Mouse (Mus musculus) thymus, adult 18-20 months (tissue): ENCODE results near the gene ccdc198.

Source experiments
- DNase-seq, 2 experiments: peaks; one replicate each; pipeline ENCODE4 v3.0.0; 2022; ENCODE audit warnings: mixed read lengths in 2 of 2

The ccdc198 gene

GRCm38 (mm10) chr14:49197031-49197527 is 48.2 kb downstream of the ccdc198 start:
- no peak for DNase-seq

DNA sequence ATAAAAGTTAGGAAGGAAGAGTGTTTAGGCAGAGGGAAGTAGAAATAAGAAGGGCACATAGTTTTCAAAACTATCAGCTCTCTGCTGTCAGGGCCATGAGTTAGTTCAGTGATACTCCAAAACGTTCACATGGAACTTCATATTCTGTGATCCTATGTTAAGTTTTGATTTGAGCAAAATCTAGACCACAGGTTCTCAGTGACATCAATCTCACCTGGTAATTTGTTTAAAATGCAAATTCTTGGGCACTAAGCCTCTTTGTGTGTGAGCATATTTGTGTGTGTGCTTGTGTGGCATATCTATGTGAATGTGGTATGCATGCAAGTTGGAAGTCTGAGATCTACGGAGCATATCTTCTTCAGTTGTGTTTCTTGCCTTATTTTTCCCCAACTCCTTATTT is 59.0 kb downstream of the ccdc198 start:
- DNase-seq: no peak

DNA sequence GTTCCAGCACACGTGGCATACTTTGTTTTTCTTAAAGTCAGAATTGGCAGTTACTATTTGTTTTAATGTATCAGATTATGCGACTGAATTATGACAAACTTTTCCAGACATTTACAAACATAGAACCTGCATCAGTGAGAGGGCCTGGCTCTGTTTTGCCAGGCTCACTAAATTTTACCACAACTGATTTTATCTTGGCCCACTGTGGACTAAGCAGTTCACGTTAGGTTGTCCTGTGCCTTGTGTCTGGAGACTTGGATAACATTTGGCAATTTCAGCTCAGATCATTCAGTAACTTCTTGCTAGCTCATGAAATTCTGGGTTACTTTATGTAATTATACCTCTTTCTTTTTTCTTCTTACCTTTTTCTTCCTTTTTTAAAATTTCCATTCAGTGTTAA is 65.5 kb downstream of the ccdc198 start:
- DNase-seq: no peak

DNA sequence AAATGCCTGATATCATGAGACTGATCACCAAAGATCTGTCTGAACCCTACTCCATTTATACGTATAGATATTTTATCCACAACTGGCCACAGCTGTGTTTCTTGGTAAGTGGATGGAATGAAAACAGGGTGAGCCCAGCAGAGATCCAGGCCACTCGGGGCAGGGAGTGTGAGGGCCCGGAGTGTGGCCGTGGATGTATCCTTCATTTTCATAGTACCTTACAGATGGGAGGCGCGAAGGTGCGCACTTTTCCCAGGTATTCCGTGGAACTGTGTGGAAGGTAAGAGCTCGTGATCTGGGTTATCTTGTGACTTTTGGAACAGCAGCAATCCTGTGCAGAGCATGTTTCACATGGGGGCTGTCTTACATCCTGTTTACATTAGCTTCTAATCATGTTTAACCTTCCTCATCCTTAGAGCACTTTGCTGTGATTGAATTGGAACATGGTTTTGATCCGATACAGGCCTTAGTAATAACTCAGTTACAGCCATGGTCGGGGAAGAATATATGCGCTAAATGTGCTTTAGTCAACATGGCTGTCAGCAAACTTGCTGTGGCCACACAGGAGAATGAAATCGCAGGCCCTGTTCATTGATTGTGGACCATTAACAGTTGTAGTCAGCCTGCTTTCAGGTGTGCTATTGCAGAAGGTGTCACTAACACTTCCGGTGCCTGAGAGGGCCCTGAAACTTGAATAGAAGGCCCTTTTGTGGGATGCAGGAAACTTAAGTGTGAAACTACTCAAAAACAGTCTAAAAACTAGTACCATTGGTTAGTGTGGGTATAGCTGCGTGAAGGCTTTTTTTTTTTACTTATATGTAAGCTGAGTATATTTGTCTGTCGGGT is 71.8 kb downstream of the ccdc198 start:
- DNase-seq: no peak

- DNase-seq: peak; percentile 45 to 50
These were observed 72.7 kb downstream of the ccdc198 start for GRCm38 (mm10) chr14:49172582-49172988.

DNA sequence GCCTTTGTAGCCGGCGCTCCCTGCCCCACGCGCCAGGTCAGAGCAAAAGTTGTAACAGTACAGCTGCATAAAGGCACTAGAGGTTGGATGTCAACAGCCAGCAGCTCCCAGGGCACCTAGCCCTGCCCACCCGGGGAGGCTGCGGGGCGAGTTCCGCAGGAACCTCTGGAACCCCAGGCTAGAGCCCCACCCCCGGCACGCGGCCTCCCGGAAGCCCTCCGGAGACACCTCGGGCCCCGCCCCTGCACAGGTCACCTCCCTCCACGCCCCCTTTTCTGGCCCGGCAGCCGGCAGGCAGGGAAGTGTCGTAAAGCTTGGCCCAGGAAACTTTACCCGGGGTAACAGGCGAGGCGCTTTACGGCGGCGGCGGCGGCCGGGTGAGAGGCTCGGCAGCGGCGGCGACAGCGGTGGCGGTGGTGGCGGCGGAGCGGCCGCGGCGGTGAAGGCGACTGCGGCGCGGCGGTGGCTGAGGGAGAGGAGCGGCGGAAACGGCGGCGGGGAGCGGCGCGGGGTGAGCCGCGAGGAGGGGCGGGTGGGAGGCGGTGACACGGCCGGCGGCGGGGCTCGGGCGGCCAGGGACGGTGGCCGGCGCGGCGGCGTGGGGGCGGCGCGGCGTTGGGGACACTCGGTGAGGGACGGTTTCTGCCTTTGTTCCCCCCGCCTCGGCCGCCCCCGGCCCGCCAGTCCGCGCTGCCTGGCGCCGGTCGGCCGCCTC is 73.2 kb downstream of the ccdc198 start, which contains the start of gene Naa30:
Naa30 (plus strand) TSS at position 360 of the 715 bp plus-strand sequence.
- peak; percentile 99 for DNase-seq

DNA sequence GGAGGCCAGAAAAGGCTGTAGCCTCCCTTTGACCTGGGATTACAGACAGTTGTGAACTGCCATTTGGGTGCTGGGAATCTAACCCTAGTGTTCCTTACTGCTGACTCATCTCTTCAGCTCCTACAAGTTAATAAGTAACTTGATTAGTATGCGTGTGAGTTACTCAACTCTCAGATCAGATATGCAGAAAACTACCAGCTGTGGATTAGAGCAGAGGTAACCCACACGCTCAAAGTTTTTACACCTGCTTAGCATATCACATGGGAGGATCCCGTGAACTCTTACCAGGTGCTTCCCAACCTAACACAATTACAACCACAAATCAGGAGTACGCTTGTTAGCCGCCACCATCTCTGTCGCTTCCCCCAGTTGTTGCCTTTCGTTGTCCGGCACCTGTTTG is 74.0 kb downstream of the ccdc198 start:
- no peak for DNase-seq
